Mouse (Mus musculus): ENCODE measurements at regions not wholly inside any gene's neighbourhood (a gene's known extent, or its start where the extent isn't known, plus 50 kb on each side); places are given as distances from the start of the nearest gene placed in this dataset.

- no peak for DNase-seq (ENCODE audit: low spot score)
Observed at GRCm38 (mm10) chr8:126682817-126683554, 89.2 kb upstream of the Irf2bp2 start.

- DNase-seq (ENCODE audit: low spot score): no peak
Observed at GRCm38 (mm10) chr8:126681948-126682651, 88.3 kb upstream of the Irf2bp2 start.

- no peak for DNase-seq (ENCODE audit: low spot score)
Observed at GRCm38 (mm10) chr8:126678004-126678751, 84.4 kb upstream of the Irf2bp2 start.

- no peak for DNase-seq (ENCODE audit: low spot score)
Observed at GRCm38 (mm10) chr8:126675153-126675552, 81.4 kb upstream of the Irf2bp2 start.

- no peak for DNase-seq (ENCODE audit: low spot score)
Observed at GRCm38 (mm10) chr8:126673038-126673740, 79.4 kb upstream of the Irf2bp2 start.

GRCm38 (mm10) chr8:126671594-126671993, 77.8 kb upstream of the Irf2bp2 start:
- no peak for DNase-seq (ENCODE audit: low spot score)

GRCm38 (mm10) chr8:126669919-126670318, 76.1 kb upstream of the Irf2bp2 start:
- no peak for DNase-seq (ENCODE audit: low spot score)

GRCm38 (mm10) chr8:126669154-126669553, 75.4 kb upstream of the Irf2bp2 start:
- DNase-seq (ENCODE audit: low spot score): no peak

- no peak for DNase-seq (ENCODE audit: low spot score)
Observed at GRCm38 (mm10) chr8:126668657-126669025, 74.9 kb upstream of the Irf2bp2 start.

GRCm38 (mm10) chr8:126667721-126668656, 74.2 kb upstream of the Irf2bp2 start:
- DNase-seq (ENCODE audit: low spot score): peak; percentile 59

GRCm38 (mm10) chr8:126667086-126667720, 73.4 kb upstream of the Irf2bp2 start:
- DNase-seq (ENCODE audit: low spot score): no peak

- DNase-seq (ENCODE audit: low spot score): peak; percentile 99
Observed at GRCm38 (mm10) chr8:126666327-126667085, 72.7 kb upstream of the Irf2bp2 start.

GRCm38 (mm10) chr8:126665581-126666241, 71.9 kb upstream of the Irf2bp2 start:
- DNase-seq (ENCODE audit: low spot score): no peak

GRCm38 (mm10) chr8:126664891-126665290, 71.1 kb upstream of the Irf2bp2 start:
- no peak for DNase-seq (ENCODE audit: low spot score)

GRCm38 (mm10) chr8:126662797-126663784, 69.3 kb upstream of the Irf2bp2 start:
- no peak for DNase-seq (ENCODE audit: low spot score)

GRCm38 (mm10) chr8:126662151-126662550, 68.4 kb upstream of the Irf2bp2 start:
- no peak for DNase-seq (ENCODE audit: low spot score)

GRCm38 (mm10) chr8:126661511-126662142, 67.8 kb upstream of the Irf2bp2 start:
- DNase-seq (ENCODE audit: low spot score): no peak

Data from ovary, postnatal 10 days (tissue).